Mouse (Mus musculus) CH12.LX (cell line): ENCODE data around the gene Fthl17e. TPM values are rescaled to one million over a fixed set of nuclear protein-coding genes. Genes with fewer than 3 reads are reported as not detected.
"Not testable (repeated sequence)": the region's sequence is repeated elsewhere in the genome, so short reads cannot be mapped to it uniquely, and the experiment has no call there.

Source experiments
- DNase-seq: peaks from one replicate; pipeline ENCODE4 v3.0.0-alpha.2; 2013; ENCODE audit errors: extremely low read depth
- H3K27ac ChIP-seq: 2 replicates; pipeline ENCODE4 v1.5.1; 2012; ENCODE audit warnings: low read depth, mild to moderate bottlenecking, control low read depth, moderate library complexity; ENCODE audit not compliant: insufficient read depth
- H3K27me3 ChIP-seq: replicated peaks from 2 replicates; pipeline ENCODE3; 2012; ENCODE audit warnings: inconsistent platforms
- H3K36me3 ChIP-seq, 2 experiments: replicated peaks in 1 of 2; 2 replicates each; pipeline versions ENCODE3 to v1.6.1; 2012; ENCODE audit warnings: inconsistent platforms in 1 of 2, low read length in 1 of 2, mild to moderate bottlenecking in 1 of 2, mixed read lengths in 1 of 2, moderate library complexity in 1 of 2; ENCODE audit not compliant: control insufficient read depth in 1 of 2, insufficient read depth in 1 of 2
- H3K4me1 ChIP-seq, 2 experiments: 2 replicates each; pipeline ENCODE4 v1.6.1; 2012; ENCODE audit warnings: inconsistent platforms in 1 of 2, moderate library complexity in 1 of 2; ENCODE audit not compliant: insufficient read depth in 2 of 2, control insufficient read depth in 1 of 2
- H3K4me2 ChIP-seq: 2 replicates; pipeline ENCODE4 v1.6.1; 2012; ENCODE audit warnings: low read depth, mild to moderate bottlenecking, control low read depth; ENCODE audit not compliant: poor library complexity, insufficient read depth, severe bottlenecking
- H3K4me3 ChIP-seq, 3 experiments: fragments of 150-350 bp in 1 of 3; sonication (generic) in 1 of 3; replicated peaks in 1 of 3; 2 replicates each; pipeline versions ENCODE3 to v1.5.1; 2011 to 2012; ENCODE audit warnings: low read depth in 2 of 3, low read length in 2 of 3, mild to moderate bottlenecking in 2 of 3, moderate library complexity in 2 of 3, control low read depth in 1 of 3, improper control_type of control experiment in 1 of 3, inconsistent platforms in 1 of 3, mixed read lengths in 1 of 3; ENCODE audit not compliant: poor library complexity in 1 of 3
- H3K79me2 ChIP-seq: replicated peaks from 2 replicates; pipeline ENCODE4 v1.6.1; 2012; ENCODE audit warnings: mild to moderate bottlenecking, moderate library complexity; ENCODE audit not compliant: control insufficient read depth, poor library complexity, insufficient read depth, severe bottlenecking; ENCODE audit errors: extremely low read depth
- H3K9ac ChIP-seq: 2 replicates; pipeline ENCODE4 v1.6.1; 2012; ENCODE audit warnings: low read depth, mild to moderate bottlenecking, control low read depth, moderate library complexity; ENCODE audit not compliant: insufficient read depth
- H3K9me3 ChIP-seq: replicated peaks from 2 replicates; pipeline ENCODE3; 2012; ENCODE audit warnings: low read length, inconsistent platforms, mixed read lengths
- CTCF ChIP-seq, 2 experiments: IDR thresholded peaks in 1 of 2; conservative IDR thresholded peaks in 1 of 2; 2 replicates each; pipeline ENCODE4 v1.5.1; 2011 to 2012; ENCODE audit warnings: low read depth in 2 of 2, low read length in 2 of 2, improper control_type of control experiment in 1 of 2, inconsistent platforms in 1 of 2, mild to moderate bottlenecking in 1 of 2, moderate library complexity in 1 of 2
- GABPA ChIP-seq: IDR thresholded peaks from 2 replicates; pipeline ENCODE4 v1.6.1; 2012; ENCODE audit warnings: low read depth, low read length, improper control_type of control experiment, inconsistent platforms; ENCODE audit not compliant: insufficient replicate concordance
- JUN ChIP-seq: IDR thresholded peaks from 2 replicates; pipeline ENCODE4 v1.6.1; 2011; ENCODE audit warnings: low read depth, mild to moderate bottlenecking, low read length, improper control_type of control experiment, moderate library complexity; ENCODE audit not compliant: insufficient read depth
- KAT2A ChIP-seq: IDR thresholded peaks from 2 replicates; pipeline ENCODE4 v1.6.1; 2012; ENCODE audit warnings: low read length, improper control_type of control experiment, inconsistent platforms; ENCODE audit not compliant: insufficient replicate concordance
- MXI1 ChIP-seq: IDR thresholded peaks from 2 replicates; pipeline ENCODE4 v1.6.1; 2011; ENCODE audit warnings: mild to moderate bottlenecking, low read depth, low read length, improper control_type of control experiment
- NELFE ChIP-seq: IDR thresholded peaks from 2 replicates; pipeline ENCODE4 v1.6.1; 2011; ENCODE audit warnings: low read depth, low read length, improper control_type of control experiment
- TBP ChIP-seq: conservative IDR thresholded peaks from 2 replicates; pipeline ENCODE4 v1.6.1; 2011; ENCODE audit warnings: low read depth, low read length, improper control_type of control experiment
- dilution Hi-C: fragments of 300-500 bp; cut with MboI; formaldehyde crosslinking; loops from 2 replicates; pipeline ENCODE4 v1.14.3; 2020; ENCODE audit warnings: low sequenced_read_pairs; ENCODE audit not compliant: extremely low pct_unique_long_range_greater_than_20kb, extremely low pct_ligation_motif_present
- in situ Hi-C: fragments of 300-500 bp; cut with MboI; formaldehyde crosslinking; loops from 3 replicates; pipeline ENCODE4 v1.14.3; 2019; ENCODE audit warnings: low sequenced_read_pairs, low pct_ligation_motif_present, low pct_unique_long_range_greater_than_20kb, mixed read lengths
- polyA plus RNA-seq: library from polyadenylated mRNA; unstranded; fragments of >175 nt; gene quantifications from 2 replicates; pipeline ENCODE4 v1.2.1, GENCODE M21; 2012; ENCODE audit warnings: low read depth; ENCODE audit not compliant: insufficient read length
- total RNA-seq, 2 experiments: library from RNA; depleted of rRNA; stranded (reverse); fragments of 300-350 nt in 1 of 2; fragments of >200 nt in 1 of 2; gene quantifications; 2 replicates each; pipeline ENCODE4 v1.2.3; 2012 to 2014

The Fthl17e gene
- total and polyA plus RNA-seq, 3 experiments: not detected

GRCm38 (mm10) chrX:9041611-9042010 is 8.3 kb downstream of the Fthl17e start:
- H3K4me3 ChIP-seq, H3K79me2 ChIP-seq, H3K27me3 ChIP-seq, dilution Hi-C loops, H3K9me3 ChIP-seq, H3K4me2 ChIP-seq, H3K36me3 ChIP-seq, H3K27ac ChIP-seq, H3K9ac ChIP-seq, in situ Hi-C loops, DNase-seq, H3K4me1 ChIP-seq: not testable (repeated sequence)
- peak in 1 of 2 experiments; percentile 26; a peak in 1 of 4 replicates for TF ChIP-seq CTCF (conservative IDR thresholded peaks at IDR 0.05 in 1 of 2, IDR thresholded peaks at IDR 0.05 in 1 of 2; ENCODE audit: low read depth in 2 of 2, low read length in 2 of 2)

- peak; percentile 3 for DNase-seq
- H3K36me3 ChIP-seq, H3K9me3 ChIP-seq, in situ Hi-C loops, H3K9ac ChIP-seq, H3K79me2 ChIP-seq, dilution Hi-C loops, H3K4me3 ChIP-seq, H3K27ac ChIP-seq, H3K27me3 ChIP-seq, H3K4me1 ChIP-seq, H3K4me2 ChIP-seq: not testable (repeated sequence)
- peak in 1 of 2 experiments; percentile 52; a peak in 2 of 4 replicates for TF ChIP-seq CTCF (conservative IDR thresholded peaks at IDR 0.05 in 1 of 2, IDR thresholded peaks at IDR 0.05 in 1 of 2; ENCODE audit: low read depth in 2 of 2, low read length in 2 of 2)
These were observed 27.7 kb downstream of the Fthl17e start for GRCm38 (mm10) chrX:9060952-9061351.

GRCm38 (mm10) chrX:9062101-9062500 is 28.8 kb downstream of the Fthl17e start:
- DNase-seq: no peak
- Histone ChIP-seq H3K9me3 (no peaks in the 10 kb centered on the region), H3K27ac (no peak overlapping the region), H3K79me2 (no peaks in the 10 kb centered on the region), H3K27me3 (no peaks in the 10 kb centered on the region), H3K4me3 (no peak overlapping the region), H3K4me2 (no peak overlapping the region), H3K36me3 (no peaks in the 10 kb centered on the region), H3K4me1 (no peaks in the 10 kb centered on the region), H3K9ac (no peak overlapping the region)
- TF ChIP-seq NELFE (no peak), MXI1 (no peak), KAT2A (no peak), GABPA (no peak), TBP (no peak), JUN (no peak)
- in situ Hi-C loops (no loop called here), dilution Hi-C loops (no loop called here)

GRCm38 (mm10) chrX:9062715-9063114 is 29.4 kb downstream of the Fthl17e start, which contains the start of gene Fthl17f:
TSS of gene Fthl17f (plus strand) at chrX:9063015.
- H3K9me3 ChIP-seq, H3K36me3 ChIP-seq, H3K79me2 ChIP-seq, dilution Hi-C loops, H3K4me3 ChIP-seq, DNase-seq, in situ Hi-C loops, H3K9ac ChIP-seq, H3K27me3 ChIP-seq, H3K4me2 ChIP-seq, H3K27ac ChIP-seq, H3K4me1 ChIP-seq: not testable (repeated sequence)
